Mouse (Mus musculus): ENCODE data around the gene C1qb.

The C1qb gene

GRCm38 (mm10) chr4:136847166-136847565 is 38.8 kb downstream of the C1qb start:
- no peak for DNase-seq (ENCODE audit: low read depth, low spot score)

- DNase-seq (ENCODE audit: low read depth, low spot score), result no peak
These were observed 43.2 kb downstream of the C1qb start for GRCm38 (mm10) chr4:136842802-136843201.

- no peak for DNase-seq (ENCODE audit: low read depth, low spot score)
These were observed 44.0 kb downstream of the C1qb start for GRCm38 (mm10) chr4:136842033-136842432.

GRCm38 (mm10) chr4:136841056-136841455 is 44.9 kb downstream of the C1qb start:
- DNase-seq (ENCODE audit: low read depth, low spot score), result peak; percentile 62

- no peak for DNase-seq (ENCODE audit: low read depth, low spot score)
These were observed 47.5 kb downstream of the C1qb start for GRCm38 (mm10) chr4:136838462-136838861.

- no peak for DNase-seq (ENCODE audit: low read depth, low spot score)
These were observed 48.0 kb downstream of the C1qb start for GRCm38 (mm10) chr4:136838026-136838425.

- no peak for DNase-seq (ENCODE audit: low read depth, low spot score)
These were observed 49.5 kb downstream of the C1qb start for GRCm38 (mm10) chr4:136836387-136836931.

GRCm38 (mm10) chr4:136835621-136836386 is 50.2 kb downstream of the C1qb start, which contains the start of gene Ephb2:
Gene Ephb2, minus strand, starts transcription at chr4:136835988.
- peak; percentile 57 for DNase-seq (ENCODE audit: low read depth, low spot score)

GRCm38 (mm10) chr4:136834815-136835620 is 51.0 kb downstream of the C1qb start:
- DNase-seq (ENCODE audit: low read depth, low spot score), result no peak

- DNase-seq (ENCODE audit: low read depth, low spot score), result no peak
These were observed 51.6 kb downstream of the C1qb start for GRCm38 (mm10) chr4:136834439-136834814.

- no peak for DNase-seq (ENCODE audit: low read depth, low spot score)
These were observed 52.2 kb downstream of the C1qb start for GRCm38 (mm10) chr4:136833619-136834351.

GRCm38 (mm10) chr4:136832559-136833232 is 53.3 kb downstream of the C1qb start:
- no peak for DNase-seq (ENCODE audit: low read depth, low spot score)

GRCm38 (mm10) chr4:136830272-136830823 is 55.6 kb downstream of the C1qb start:
- DNase-seq (ENCODE audit: low read depth, low spot score), result no peak
